Mouse (Mus musculus) forebrain, embryonic 16.5 days (tissue): Measurements from ENCODE around the gene Rbbp6. TPM values are rescaled to one million over a fixed set of nuclear protein-coding genes. Genes with fewer than 3 reads are reported as not detected.

Source experiments
- ATAC-seq: fragments of 200-750 bp; cut with Nextera tagmentation; 2 replicates; pipeline ENCODE4 v1.8.0; 2017; ENCODE audit warnings: mild to moderate bottlenecking, moderate library complexity
- H3K27ac ChIP-seq: fragments of 300-500 bp; sonication (generic); 2 replicates; pipeline ENCODE4 v1.5.1; 2014; ENCODE audit warnings: low read length, control low read depth
- H3K27me3 ChIP-seq: fragments of 300-500 bp; sonication (generic); replicated peaks from 2 replicates; pipeline ENCODE4 v1.6.1; 2014; ENCODE audit warnings: low read length; ENCODE audit not compliant: control insufficient read depth, insufficient read depth
- H3K36me3 ChIP-seq: fragments of 300-500 bp; sonication (generic); 2 replicates; pipeline ENCODE4 v1.6.1; 2014; ENCODE audit not compliant: control insufficient read depth, insufficient read depth
- H3K4me1 ChIP-seq: fragments of 300-500 bp; sonication (generic); replicated peaks from 2 replicates; pipeline ENCODE4 v1.6.1; 2014; ENCODE audit warnings: low read length; ENCODE audit not compliant: control insufficient read depth, insufficient read depth
- H3K4me2 ChIP-seq: fragments of 300-500 bp; sonication (generic); 2 replicates; pipeline ENCODE4 v1.6.1; 2014; ENCODE audit warnings: mild to moderate bottlenecking, low read length, control low read depth
- H3K4me3 ChIP-seq: fragments of 300-500 bp; sonication (generic); replicated peaks from 2 replicates; pipeline ENCODE4 v1.5.1; 2014; ENCODE audit warnings: mild to moderate bottlenecking, low read length, control low read depth
- H3K9ac ChIP-seq: fragments of 300-500 bp; sonication (generic); replicated peaks from 2 replicates; pipeline ENCODE4 v1.6.1; 2014; ENCODE audit warnings: low read depth, low read length, control low read depth
- H3K9me3 ChIP-seq: fragments of 300-500 bp; sonication (generic); 2 replicates; pipeline ENCODE4 v1.6.1; 2016; ENCODE audit warnings: low read length; ENCODE audit not compliant: control insufficient read depth
- WGBS: fragments of 180-500 bp; shearing (Covaris S2); extraction: QIAGEN DNeasy Blood & Tissue Kit; methylation state at CpG from one replicate; pipeline ENCODE4 v1.1.7; 2014; 5-methylcytosine and 5-hydroxymethylcytosine counted together
- polyA plus RNA-seq: library from polyadenylated mRNA; unstranded; fragments of >200 nt; fragmentation: Nextera tagmentation; extraction: Ambion mirVana; gene quantifications from 2 replicates; pipeline ENCODE4 v1.2.1, GENCODE M21; 2015

Gene Rbbp6
- polyA plus RNA-seq, 1 experiment from 2014 or later = 26.9 TPM

DNA sequence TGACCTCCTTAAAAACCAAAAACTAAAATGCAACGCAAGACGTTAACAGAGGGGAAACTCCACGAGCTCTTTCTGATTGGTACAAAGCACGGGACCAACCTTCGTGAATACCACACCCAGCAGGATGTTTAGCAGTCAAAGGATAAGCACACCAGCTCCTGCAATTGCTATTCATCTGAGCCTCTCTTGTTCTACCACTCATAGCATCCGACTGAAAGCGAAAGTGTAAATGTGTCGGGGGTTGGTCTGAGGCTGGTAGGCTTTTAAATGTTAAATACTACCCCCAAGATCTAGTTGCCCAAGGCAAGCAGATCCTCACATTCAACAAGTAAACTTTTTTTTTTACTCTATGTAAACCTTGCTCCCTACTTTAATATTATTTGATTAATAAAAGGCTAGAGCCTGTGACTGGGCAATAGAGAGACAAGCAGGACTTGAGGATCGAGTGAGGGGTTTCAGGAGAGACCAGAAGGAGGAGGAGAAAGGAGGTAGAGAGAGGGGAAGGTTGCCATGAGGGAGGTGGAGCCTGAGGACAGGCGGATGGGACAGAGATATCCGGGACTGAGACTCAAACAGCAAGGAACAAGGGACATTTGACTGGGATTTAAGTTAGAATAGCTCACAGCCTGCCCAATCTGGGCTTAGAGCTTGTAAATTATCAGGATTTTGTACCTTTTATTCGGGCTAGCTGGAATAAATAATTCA is 25.0 kb upstream of the Rbbp6 start:
- H3K4me1 ChIP-seq = no peaks in the 10 kb centered on the region
- H3K36me3 ChIP-seq = no peaks in the 10 kb centered on the region
- H3K27ac ChIP-seq = no peak overlapping the region
- H3K4me2 ChIP-seq = peak overlapping the region; percentile 31
- no peak overlapping the region for H3K9ac ChIP-seq
- no peaks in the 10 kb centered on the region for H3K27me3 ChIP-seq
- peak overlapping the region; percentile 10; the same call in 1 of the 2 replicates for H3K4me3 ChIP-seq
- H3K9me3 ChIP-seq = no peaks in the 10 kb centered on the region
- WGBS = 10% methylated on average over 12 of the region's 12 CpGs
- ATAC-seq = no peak

DNA sequence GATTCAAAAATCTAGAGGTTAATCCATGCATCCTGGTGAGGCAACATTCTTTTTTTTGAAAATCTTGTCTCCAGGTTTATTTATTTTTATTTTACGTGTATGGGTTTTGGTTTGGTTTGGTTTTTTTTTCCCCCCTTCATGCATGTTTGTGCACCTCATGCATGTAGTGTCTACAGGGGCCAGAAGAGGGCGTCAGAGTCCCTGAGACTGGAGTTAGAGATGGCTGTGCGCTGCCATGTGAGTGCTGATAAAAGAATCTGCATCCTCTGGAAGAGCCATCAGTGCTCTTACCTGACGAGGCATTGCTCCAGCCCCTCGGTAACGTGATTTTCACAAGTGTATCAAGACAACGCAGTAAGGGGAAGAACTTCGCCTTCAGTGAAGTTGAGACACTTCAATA is 23.4 kb upstream of the Rbbp6 start:
- Histone ChIP-seq H3K4me3 (no peak overlapping the region), H3K36me3 (no peaks in the 10 kb centered on the region), H3K27ac (no peak overlapping the region), H3K9ac (no peak overlapping the region), H3K9me3 (no peaks in the 10 kb centered on the region), H3K4me1 (no peaks in the 10 kb centered on the region), H3K4me2 (no peak overlapping the region), H3K27me3 (no peaks in the 10 kb centered on the region)
- whole genome bisulfite sequencing = 94% methylated on average over 8 of the region's 8 CpGs
- no peak for ATAC-seq

DNA sequence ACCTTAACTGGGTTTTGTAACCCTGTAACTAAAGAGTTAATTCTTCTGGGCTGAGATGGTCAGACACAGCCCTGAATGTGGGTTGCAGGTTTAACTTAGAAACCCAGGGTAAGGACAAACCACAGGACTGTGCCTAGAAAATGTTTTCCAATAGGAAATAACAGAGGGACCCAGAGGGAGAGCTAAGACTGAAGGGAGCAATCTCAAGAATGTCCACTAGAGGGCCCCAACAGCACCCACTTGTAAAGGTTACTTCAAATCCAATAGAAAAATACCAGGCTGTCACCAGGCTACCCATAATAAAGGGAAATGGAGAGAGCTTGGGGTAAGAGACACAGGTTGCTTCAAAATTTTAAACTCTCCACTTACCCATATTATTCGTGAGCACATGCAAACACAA is 20.3 kb upstream of the Rbbp6 start:
- Histone ChIP-seq H3K27me3 (no peaks in the 10 kb centered on the region), H3K4me3 (no peak overlapping the region), H3K4me2 (no peak overlapping the region), H3K4me1 (no peaks in the 10 kb centered on the region), H3K27ac (no peak overlapping the region), H3K9me3 (no peaks in the 10 kb centered on the region), H3K9ac (no peak overlapping the region), H3K36me3 (no peaks in the 10 kb centered on the region)
- WGBS = 4% methylated on average over 1 of the region's 1 CpGs
- peak; percentile 74 for ATAC-seq

DNA sequence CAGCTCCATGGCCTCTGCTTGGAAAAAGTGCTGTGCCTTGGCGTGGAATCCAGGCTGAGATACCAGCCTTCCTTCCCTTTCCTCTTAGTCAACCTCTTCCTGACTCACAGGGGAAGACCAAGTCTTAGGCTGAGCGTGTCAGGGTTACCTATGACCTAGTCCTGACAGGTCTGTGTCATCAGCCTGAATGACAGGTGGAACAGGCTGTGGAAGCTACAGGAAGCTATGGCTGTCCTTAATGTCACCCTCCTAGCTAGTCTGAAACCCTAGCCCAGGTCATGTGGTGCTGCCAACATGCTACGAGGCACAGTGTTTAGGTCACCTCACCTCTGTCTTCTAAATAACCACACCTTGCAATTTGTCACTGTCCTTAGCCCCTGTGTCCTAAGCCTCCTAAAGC is 16.2 kb upstream of the Rbbp6 start:
- H3K27ac ChIP-seq = no peak overlapping the region
- H3K27me3 ChIP-seq = no peaks in the 10 kb centered on the region
- H3K4me3 ChIP-seq = no peak overlapping the region
- no peak for ATAC-seq
- 85% methylated on average over 3 of the region's 3 CpGs for WGBS
- no peak overlapping the region for H3K9ac ChIP-seq
- no peak overlapping the region for H3K4me2 ChIP-seq
- no peaks in the 10 kb centered on the region for H3K4me1 ChIP-seq
- no peaks in the 10 kb centered on the region for H3K36me3 ChIP-seq
- H3K9me3 ChIP-seq = no peaks in the 10 kb centered on the region

DNA sequence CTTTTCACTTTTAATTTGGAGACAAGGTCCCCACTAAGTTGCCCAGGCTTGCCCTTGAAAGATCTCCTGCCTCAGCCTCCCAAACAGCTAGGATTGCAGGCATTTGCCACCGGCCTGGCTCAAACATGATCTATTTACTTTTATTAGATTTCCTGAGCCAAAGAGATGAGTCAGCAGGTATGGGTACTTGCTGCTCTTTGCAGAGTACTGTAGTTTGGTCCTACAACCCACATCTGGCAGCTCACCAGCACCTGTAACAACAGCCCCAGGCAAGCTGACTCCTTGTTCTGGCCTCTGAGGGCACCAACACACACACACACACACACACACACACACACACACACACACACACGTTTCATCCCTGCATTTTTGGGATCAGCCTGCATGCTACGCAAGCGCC is 14.0 kb upstream of the Rbbp6 start:
- Histone ChIP-seq H3K9me3 (no peaks in the 10 kb centered on the region), H3K9ac (no peak overlapping the region), H3K4me1 (no peaks in the 10 kb centered on the region), H3K36me3 (no peaks in the 10 kb centered on the region), H3K4me3 (no peak overlapping the region), H3K27ac (no peak overlapping the region), H3K27me3 (no peaks in the 10 kb centered on the region), H3K4me2 (no peak overlapping the region)
- no peak for ATAC-seq
- WGBS = 74% methylated on average over 4 of the region's 4 CpGs

DNA sequence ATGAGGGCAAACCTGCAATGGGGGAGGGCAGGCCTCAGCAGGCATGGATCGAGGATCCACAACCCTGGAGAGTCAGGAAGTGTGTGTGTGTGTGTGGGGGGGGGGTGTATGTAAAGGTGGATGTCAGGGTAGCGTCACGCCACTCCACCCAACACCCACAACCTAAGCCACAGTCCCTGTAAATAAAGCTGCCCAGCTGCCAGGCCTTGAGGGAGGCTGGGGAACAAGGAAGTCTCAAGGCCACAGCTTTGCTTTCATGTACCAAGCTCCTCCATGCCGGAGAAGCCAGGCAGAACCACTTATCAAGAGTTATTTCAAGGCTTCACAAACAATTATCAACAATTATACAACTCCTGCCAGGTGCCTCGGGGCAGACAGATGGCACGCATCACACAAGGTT is 13.4 kb upstream of the Rbbp6 start:
- no peak for ATAC-seq
- no peak overlapping the region for H3K4me3 ChIP-seq
- WGBS = 79% methylated on average over 6 of the region's 6 CpGs
- H3K4me1 ChIP-seq = no peaks in the 10 kb centered on the region
- no peaks in the 10 kb centered on the region for H3K27me3 ChIP-seq
- H3K9ac ChIP-seq = no peak overlapping the region
- H3K4me2 ChIP-seq = no peak overlapping the region
- H3K36me3 ChIP-seq = no peaks in the 10 kb centered on the region
- H3K27ac ChIP-seq = no peak overlapping the region
- H3K9me3 ChIP-seq = no peaks in the 10 kb centered on the region

DNA sequence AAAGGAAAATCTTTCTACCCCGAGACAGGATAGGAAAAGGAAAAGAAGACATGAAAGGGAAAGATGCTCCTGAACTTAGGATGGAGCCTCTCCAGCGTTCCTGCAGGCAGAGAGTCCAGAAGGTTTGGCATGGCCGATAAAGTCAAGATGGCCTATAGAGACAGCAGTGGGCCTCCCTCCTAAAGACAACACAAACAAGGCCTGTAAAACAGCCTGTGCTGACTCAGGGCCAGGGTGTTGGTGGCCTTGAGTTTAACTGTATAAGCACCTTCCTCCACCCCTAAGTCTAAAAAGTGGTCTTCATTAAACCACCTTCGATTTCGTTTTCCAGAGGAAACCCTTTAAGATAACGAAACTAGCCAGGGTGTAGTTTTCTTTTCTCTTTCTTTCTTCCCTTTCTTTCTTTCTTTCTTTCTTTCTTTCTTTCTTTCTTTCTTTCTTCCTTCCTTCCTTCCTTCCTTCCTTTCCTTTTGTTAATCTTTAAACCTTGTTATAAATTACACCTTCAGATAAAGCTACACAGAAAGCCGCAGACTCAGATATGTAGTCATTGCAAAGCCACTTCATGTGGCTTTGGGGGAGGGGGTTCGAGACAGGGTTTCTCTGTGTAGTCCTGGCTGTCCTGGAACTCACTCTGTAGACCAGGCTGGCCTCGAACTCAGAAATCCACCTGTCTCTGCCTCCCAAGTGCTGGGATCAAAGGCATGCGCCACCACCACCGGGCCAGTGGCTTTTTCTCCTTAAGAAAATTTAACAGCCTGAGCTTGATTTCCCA is 10.8 kb upstream of the Rbbp6 start:
- Histone ChIP-seq H3K4me2 (no peak overlapping the region), H3K9ac (no peak overlapping the region), H3K27me3 (no peaks in the 10 kb centered on the region), H3K4me1 (no peaks in the 10 kb centered on the region), H3K36me3 (no peaks in the 10 kb centered on the region), H3K4me3 (no peak overlapping the region), H3K9me3 (no peaks in the 10 kb centered on the region), H3K27ac (no peak overlapping the region)
- ATAC-seq = no peak
- WGBS = 89% methylated on average over 11 of the region's 11 CpGs

DNA sequence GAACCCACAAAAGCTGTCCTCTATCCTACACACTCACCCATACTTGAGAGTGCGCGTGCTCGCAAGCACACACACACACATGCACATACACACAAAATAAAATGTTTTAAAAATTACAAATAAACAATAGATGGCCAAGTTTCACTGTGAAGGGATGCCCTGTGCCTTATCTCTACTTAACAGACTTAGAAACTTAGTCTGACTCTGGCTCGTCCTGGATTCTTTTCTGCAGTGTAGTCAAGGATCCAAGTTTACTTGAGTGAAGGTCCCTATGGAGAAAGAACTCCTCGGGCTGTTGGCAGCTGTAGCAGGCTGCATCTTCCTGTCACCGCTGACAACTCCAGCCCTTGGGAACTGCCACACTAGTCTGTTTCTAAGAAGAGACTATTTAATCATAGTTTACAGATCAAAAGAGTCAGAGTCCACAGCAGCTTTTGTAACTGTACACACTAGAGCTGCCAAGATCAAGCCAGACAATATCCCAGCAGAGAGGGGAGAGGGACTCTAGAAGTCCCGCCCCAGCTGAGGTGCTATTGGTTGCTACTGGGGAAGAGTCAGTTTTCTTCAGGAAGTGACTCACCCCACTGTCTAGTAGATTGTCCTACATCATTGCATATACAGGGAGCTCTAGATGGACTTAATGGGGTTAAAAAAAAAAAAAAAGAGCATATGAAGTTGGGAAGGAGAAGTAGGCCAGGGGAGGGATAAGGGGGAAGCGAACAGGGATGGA is 10.1 kb upstream of the Rbbp6 start:
- Histone ChIP-seq H3K4me1 (no peaks in the 10 kb centered on the region), H3K36me3 (no peaks in the 10 kb centered on the region), H3K27ac (no peak overlapping the region), H3K4me2 (no peak overlapping the region), H3K4me3 (no peak overlapping the region), H3K9ac (no peak overlapping the region), H3K9me3 (no peaks in the 10 kb centered on the region), H3K27me3 (no peaks in the 10 kb centered on the region)
- 77% methylated on average over 8 of the region's 8 CpGs for WGBS
- no peak for ATAC-seq

DNA sequence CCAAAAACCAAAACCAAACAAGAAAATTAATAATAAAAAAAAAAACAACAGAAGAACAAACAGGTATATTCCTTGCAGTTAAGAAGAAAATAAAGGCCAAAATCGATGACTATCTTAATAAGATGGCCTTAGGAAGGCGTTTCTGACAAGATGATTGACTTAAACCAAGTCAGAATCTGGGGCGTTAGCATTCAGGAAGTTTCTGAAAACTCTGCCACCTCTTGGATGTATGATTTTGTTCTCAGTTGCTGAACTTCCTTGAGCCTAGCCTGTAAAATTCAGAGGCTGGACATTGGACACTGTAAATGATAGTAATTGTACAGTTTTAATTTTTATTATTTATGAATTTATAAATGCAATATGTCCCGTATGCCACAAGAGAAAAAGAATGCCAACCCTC is 3.3 kb downstream of the Rbbp6 start:
- peak overlapping the region; percentile 100 for H3K9ac ChIP-seq
- H3K4me3 ChIP-seq = peak overlapping the region; percentile 99; the same call in 1 of the 2 replicates
- H3K9me3 ChIP-seq = no peaks in the 10 kb centered on the region
- H3K4me2 ChIP-seq = peak overlapping the region; percentile 63
- no peak overlapping the region; the same call in 1 of the 2 replicates for H3K27ac ChIP-seq
- no peaks in the 10 kb centered on the region; the same call in 1 of the 2 replicates for H3K36me3 ChIP-seq
- H3K4me1 ChIP-seq = peaks cover 21% of the 10 kb centered on the region
- WGBS = 59% methylated on average over 4 of the region's 4 CpGs
- no peaks in the 10 kb centered on the region for H3K27me3 ChIP-seq
- no peak for ATAC-seq
